Mouse (Mus musculus): Measurements from ENCODE around the gene Tgfbr1. TPM values are rescaled to one million over a fixed set of nuclear protein-coding genes. Genes with fewer than 3 reads are reported as not detected.

Tgfbr1 gene
- total and polyA plus RNA-seq, 3 experiments: 5.1 to 14.2 (median 13.8) TPM

GRCm38 (mm10) chr4:47449586-47450522 is 96.8 kb downstream of the Tgfbr1 start:
- TF ChIP-seq POLR2A (IDR thresholded peaks at IDR 0.05; ENCODE audit: insufficient read depth, low read depth, low read length): no peak
- no peak for TF ChIP-seq EP300 (IDR thresholded peaks at IDR 0.05; ENCODE audit: insufficient read depth, low read depth, low read length)
- TF ChIP-seq CTCF (IDR thresholded peaks at IDR 0.05): no peak
- Histone ChIP-seq H3K4me1 (ENCODE audit: control insufficient read depth, insufficient read depth, low read length) (no peaks in the 10 kb centered on the region), H3K27ac (no peak overlapping the region), H3K79me2 (replicated peaks; ENCODE audit: control insufficient read depth, insufficient read depth, low read length) (no peaks in the 10 kb centered on the region), H3K27me3 (ENCODE audit: control insufficient read depth, insufficient read depth, low read length) (no peaks in the 10 kb centered on the region), H3K4me3 (no peak overlapping the region), H3K36me3 (ENCODE audit: control insufficient read depth, insufficient read depth, low read length) (no peaks in the 10 kb centered on the region), H3K9ac (ENCODE audit: low read depth, low read length) (no peak overlapping the region)
- intact Hi-C loops (cut with DNase I): no loop called here
- WGBS: 35% methylated on average over 18 of the region's 18 CpGs
- DNase-seq: no peak

Other genes with a start within 250 kb of the Tgfbr1 start
- 10 to 100 TPM; 36.9 to 86.4 TPM for gene Col15a1, start 145.1 kb upstream of the Tgfbr1 start, total RNA-seq (2021)
- gene Col15a1, start 145.1 kb upstream of the Tgfbr1 start, polyA plus RNA-seq (2012; rRNA removed): 97.6 and 161 TPM in 2 replicates
- 1 to 10 TPM; 6.0 to 6.2 TPM for gene Alg2, start 121.1 kb downstream of the Tgfbr1 start, total RNA-seq (2021)
- 6.1 and 9.9 TPM in 2 replicates for gene Alg2, start 121.1 kb downstream of the Tgfbr1 start, polyA plus RNA-seq (2012; rRNA removed)
- gene Sec61b, start 121.4 kb downstream of the Tgfbr1 start, total RNA-seq (2021): 10 to 100 TPM; 19.2 to 21.8 TPM
- gene Sec61b, start 121.4 kb downstream of the Tgfbr1 start, polyA plus RNA-seq (2012; rRNA removed): 21.3 and 35.6 TPM in 2 replicates

Data from heart, adult 2 months (tissue).